ENCODE assay signal across 11 mouse cellular contexts in the genomic region with DNA sequence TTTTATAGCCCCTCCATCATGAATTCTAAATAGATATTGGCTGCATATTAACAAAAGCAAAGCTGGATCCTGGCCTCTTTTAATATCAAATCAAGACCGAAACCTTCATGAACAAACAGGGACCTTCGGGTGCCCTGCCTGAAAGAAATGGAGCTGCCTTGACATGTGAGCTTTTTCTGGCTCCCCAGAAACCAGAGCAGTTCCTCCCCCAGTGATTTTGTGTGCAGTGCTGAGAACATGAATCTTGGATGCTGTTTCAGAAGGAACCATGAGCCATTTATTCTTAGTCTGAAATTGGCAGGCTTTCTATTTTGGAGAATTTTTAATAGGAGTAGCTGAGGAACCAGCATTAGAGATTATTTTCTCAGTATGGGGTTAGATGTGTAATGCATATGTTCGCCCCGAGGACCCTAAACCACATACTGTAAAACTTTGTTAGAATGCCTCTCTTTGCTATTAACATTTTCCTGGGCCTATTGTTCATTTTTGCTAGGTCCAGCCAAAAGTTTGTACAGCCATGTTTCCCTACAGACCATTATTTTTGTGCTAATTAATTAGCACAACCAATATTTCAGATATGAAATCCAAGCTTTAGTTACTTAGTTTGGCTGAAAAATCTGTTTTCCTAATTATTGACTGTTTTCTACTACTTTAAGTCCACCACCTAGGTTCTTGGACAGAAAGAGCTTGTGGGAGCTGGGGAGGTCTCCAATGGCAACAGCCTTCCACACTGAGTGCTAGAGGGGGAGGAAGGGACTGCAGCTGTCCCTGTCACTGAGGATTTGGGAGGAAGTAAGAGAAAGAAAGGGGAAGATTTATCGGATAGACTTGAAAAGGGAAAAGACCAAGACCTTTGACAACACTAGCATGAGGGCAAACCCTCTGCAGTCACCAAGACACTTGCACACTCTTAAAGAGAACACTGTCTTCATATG.
A peak's percentile ranks its signal among the peaks of the same experiment; 100 is the strongest.
DNase-seq lines count a peak whose midpoint lies in the region; ATAC-seq lines count a peak whose summit lies in the region.
"Had no signal": no experiment of that assay in that cellular context is flagged by ENCODE, and none has a peak within 500 bp of the region (broad histone marks: within the 10 kb centered on the region; RNA-seq: fewer than 3 reads in every experiment).

No protein-coding gene starts in this region.

- peaks cover 14% of the 10 kb centered on the region for H3K4me1 ChIP-seq in embryonic facial prominence, embryonic 13.5 days
- H3K4me1 ChIP-seq in embryonic facial prominence, embryonic 10.5 days = no peaks in the 10 kb centered on the region
- H3K4me1 ChIP-seq: neural tube, embryonic 12.5 days had no signal

- no peak overlapping the region for H3K4me3 ChIP-seq in embryonic facial prominence, embryonic 13.5 days
- no peak overlapping the region for H3K4me3 ChIP-seq in embryonic facial prominence, embryonic 10.5 days
- H3K4me3 ChIP-seq: hindbrain, embryonic 15.5 days; neural tube, embryonic 12.5 days had no signal

- no peak for DNase-seq in embryonic facial prominence, embryonic 10.5 days (ENCODE audit: low spot score)
- peak; percentile 16 to 39 for DNase-seq in layer of hippocampus, adult 18-20 months (ENCODE audit: low spot score in 2 of 2)
- no peak for DNase-seq in layer of hippocampus, adult 9-10 months (ENCODE audit: low spot score)
- peak; percentile 48 for DNase-seq in gastrocnemius, postnatal 25 days
- peak; percentile 29 for DNase-seq in mesoderm, embryonic 11.5 days (ENCODE audit: low read depth, low spot score)
- no peak for DNase-seq in adrenal gland, adult 18-20 months (ENCODE audit: low spot score in 2 of 2)
- no peak for DNase-seq in urinary bladder, adult 18-20 months (ENCODE audit: low spot score in 2 of 2)

- H3K9me3 ChIP-seq in embryonic facial prominence, embryonic 13.5 days = no peaks in the 10 kb centered on the region
- H3K9me3 ChIP-seq in embryonic facial prominence, embryonic 10.5 days = no peaks in the 10 kb centered on the region
- H3K9me3 ChIP-seq: hindbrain, embryonic 15.5 days; neural tube, embryonic 12.5 days had no signal

- no peak overlapping the region for H3K4me2 ChIP-seq in embryonic facial prominence, embryonic 13.5 days
- H3K4me2 ChIP-seq: hindbrain, embryonic 15.5 days; neural tube, embryonic 12.5 days had no signal

- ATAC-seq in embryonic facial prominence, embryonic 13.5 days (ENCODE audit: insufficient number of reproducible peaks, insufficient read depth, low FRiP score, low TSS enrichment, low read depth) = no peak

- 61% methylated on average over 5 of the region's 5 CpGs for WGBS in embryonic facial prominence, embryonic 13.5 days
- 85% methylated on average over 5 of the region's 5 CpGs for WGBS in embryonic facial prominence, embryonic 10.5 days

- no peaks in the 10 kb centered on the region for H3K36me3 ChIP-seq in embryonic facial prominence, embryonic 13.5 days
- H3K36me3 ChIP-seq in embryonic facial prominence, embryonic 10.5 days (replicated peaks) = no peaks in the 10 kb centered on the region
- H3K36me3 ChIP-seq: hindbrain, embryonic 15.5 days; neural tube, embryonic 12.5 days had no signal

- H3K27ac ChIP-seq in embryonic facial prominence, embryonic 13.5 days = peak overlapping the region; percentile 84
- H3K27ac ChIP-seq in embryonic facial prominence, embryonic 10.5 days (replicated peaks) = no peak overlapping the region
- H3K27ac ChIP-seq: hindbrain, embryonic 15.5 days; macrophage; neural tube, embryonic 12.5 days had no signal

- no peaks in the 10 kb centered on the region for H3K27me3 ChIP-seq in embryonic facial prominence, embryonic 13.5 days
- H3K27me3 ChIP-seq in embryonic facial prominence, embryonic 10.5 days (replicated peaks; ENCODE audit: low read depth, poor library complexity, severe bottlenecking) = no peaks in the 10 kb centered on the region
- H3K27me3 ChIP-seq: hindbrain, embryonic 15.5 days; neural tube, embryonic 12.5 days had no signal

- no peak overlapping the region for H3K9ac ChIP-seq in embryonic facial prominence, embryonic 13.5 days
- H3K9ac ChIP-seq: hindbrain, embryonic 15.5 days; neural tube, embryonic 12.5 days had no signal

Comparison
In these comparisons a context has a peak if more than half of its experiments do, and no peak if none do; other contexts are left out.
1. DNase-seq: peak in layer of hippocampus, adult 18-20 months (2 of 2), gastrocnemius, postnatal 25 days (single experiment) and mesoderm, embryonic 11.5 days (single experiment); none in embryonic facial prominence, embryonic 10.5 days (single experiment), layer of hippocampus, adult 9-10 months (single experiment), adrenal gland, adult 18-20 months (0 of 2) and urinary bladder, adult 18-20 months (0 of 2).